Mouse (Mus musculus) intestine, embryonic 14.5 days (tissue): ENCODE measurements around the gene Nxph4. TPM values are rescaled to one million over a fixed set of nuclear protein-coding genes. Genes with fewer than 3 reads are reported as not detected.
A peak's percentile ranks its signal among the peaks of the same experiment; 100 is the strongest.

Experiments used
- ATAC-seq: fragments of 200-750 bp; cut with Nextera tagmentation; replicated peaks from 2 replicates; pipeline ENCODE4 v1.8.0; 2017; ENCODE audit warnings: low read depth, moderate number of reproducible peaks, moderate TSS enrichment, moderate library complexity; ENCODE audit not compliant: low FRiP score, low TSS enrichment
- DNase-seq: peaks from one replicate; pipeline ENCODE4 v3.0.0-alpha.2; 2018; ENCODE audit warnings: low spot score
- H3K27ac ChIP-seq: fragments of 300-500 bp; sonication (generic); 2 replicates; pipeline ENCODE4 v1.5.1; 2014; ENCODE audit warnings: low read depth, mild to moderate bottlenecking, control low read depth
- H3K27me3 ChIP-seq: fragments of 300-500 bp; sonication (generic); replicated peaks from 2 replicates; pipeline ENCODE4 v1.6.1; 2014; ENCODE audit warnings: low read length, control low read depth; ENCODE audit not compliant: control insufficient read depth, insufficient read depth
- H3K36me3 ChIP-seq: fragments of 300-500 bp; sonication (generic); 2 replicates; pipeline ENCODE4 v1.6.1; 2014; ENCODE audit warnings: low read length, control low read depth; ENCODE audit not compliant: control insufficient read depth, insufficient read depth
- H3K4me1 ChIP-seq: fragments of 300-500 bp; sonication (generic); replicated peaks from 2 replicates; pipeline ENCODE4 v1.6.1; 2014; ENCODE audit warnings: low read length, control low read depth, mixed read lengths; ENCODE audit not compliant: control insufficient read depth, insufficient read depth
- H3K4me2 ChIP-seq: fragments of 300-500 bp; sonication (generic); 2 replicates; pipeline ENCODE4 v1.6.1; 2014; ENCODE audit warnings: low read length
- H3K4me3 ChIP-seq: fragments of 300-500 bp; sonication (generic); 2 replicates; pipeline ENCODE4 v1.5.1; 2014; ENCODE audit warnings: low read depth, low read length, control low read depth, mixed read lengths
- H3K9ac ChIP-seq: fragments of 300-500 bp; sonication (generic); 2 replicates; pipeline ENCODE4 v1.6.1; 2014; ENCODE audit warnings: mild to moderate bottlenecking, low read length
- H3K9me3 ChIP-seq: fragments of 300-500 bp; sonication (generic); 2 replicates; pipeline ENCODE4 v1.6.1; 2016; ENCODE audit warnings: low read length, control low read depth; ENCODE audit not compliant: control insufficient read depth
- WGBS: fragments of 180-500 bp; shearing (Covaris S2); extraction: QIAGEN DNeasy Blood & Tissue Kit; methylation state at CpG from one replicate; pipeline ENCODE4 v1.1.7; 2014; 5-methylcytosine and 5-hydroxymethylcytosine counted together
- polyA plus RNA-seq: library from polyadenylated mRNA; unstranded; fragments of >200 nt; fragmentation: Nextera tagmentation; extraction: Ambion mirVana; gene quantifications from 2 replicates; pipeline ENCODE4 v1.2.1, GENCODE M21; 2014

Nxph4 gene
- polyA plus RNA-seq: 4.0 and 5.5 TPM in 2 replicates

- H3K9me3 ChIP-seq: no peaks in the 10 kb centered on the region
- peaks cover 16% of the 10 kb centered on the region for H3K4me1 ChIP-seq
- H3K9ac ChIP-seq: no peak within 1 kb of the TSS
- ATAC-seq (peak; percentile 22; the same call in 1 of the 2 replicates), DNase-seq (no peak)
- peaks cover 8% of the 10 kb centered on the region; the same call in 1 of the 2 replicates for H3K36me3 ChIP-seq
- H3K27me3 ChIP-seq: peaks cover 73% of the 10 kb centered on the region
- WGBS: 1% methylated on average over 54 of the region's 78 CpGs
- H3K27ac ChIP-seq: no peak within 1 kb of the TSS
- peak within 1 kb of the TSS; percentile 42 for H3K4me3 ChIP-seq
- peak within 1 kb of the TSS; percentile 84 for H3K4me2 ChIP-seq
Observed at GRCm38 (mm10) chr10:127534036-127534928, at the start of gene Nxph4. Gene Nxph4, minus strand, starts transcription at chr10:127534559.

GRCm38 (mm10) chr10:127583649-127584048 is 49.3 kb upstream of the Nxph4 start:
- ATAC-seq: no peak; the same call in 1 of the 2 replicates
- H3K27ac ChIP-seq: no peak overlapping the region

GRCm38 (mm10) chr10:127581291-127581690 is 46.9 kb upstream of the Nxph4 start:
- Histone ChIP-seq H3K27me3 (no peaks in the 10 kb centered on the region), H3K4me2 (no peak overlapping the region), H3K27ac (no peak overlapping the region), H3K4me3 (no peak overlapping the region), H3K9me3 (no peaks in the 10 kb centered on the region), H3K4me1 (no peaks in the 10 kb centered on the region), H3K9ac (no peak overlapping the region), H3K36me3 (peaks cover 92% of the 10 kb centered on the region)
- 91% methylated on average over 9 of the region's 9 CpGs for WGBS
- no peak for DNase-seq
- ATAC-seq: no peak

More at GRCm38 (mm10) chr10:127583649-127584048, 49.3 kb upstream of the Nxph4 start:
- no peak for DNase-seq
- Histone ChIP-seq H3K4me3 (no peak overlapping the region), H3K27me3 (no peaks in the 10 kb centered on the region), H3K4me2 (no peak overlapping the region), H3K9me3 (no peaks in the 10 kb centered on the region), H3K9ac (no peak overlapping the region), H3K36me3 (peaks cover 92% of the 10 kb centered on the region), H3K4me1 (no peaks in the 10 kb centered on the region)
- 70% methylated on average over 8 of the region's 8 CpGs for WGBS

GRCm38 (mm10) chr10:127577982-127578381 is 43.6 kb upstream of the Nxph4 start:
- Histone ChIP-seq H3K9me3 (no peaks in the 10 kb centered on the region), H3K27ac (no peak overlapping the region), H3K4me3 (no peak overlapping the region), H3K4me1 (no peaks in the 10 kb centered on the region), H3K36me3 (peaks cover 96% of the 10 kb centered on the region), H3K27me3 (no peaks in the 10 kb centered on the region), H3K9ac (no peak overlapping the region), H3K4me2 (no peak overlapping the region)
- ATAC-seq (no peak), DNase-seq (no peak)
- WGBS: 93% methylated on average over 15 of the region's 15 CpGs

GRCm38 (mm10) chr10:127577156-127577555 is 42.8 kb upstream of the Nxph4 start:
- Histone ChIP-seq H3K9me3 (no peaks in the 10 kb centered on the region), H3K27ac (no peak overlapping the region), H3K4me3 (no peak overlapping the region), H3K9ac (no peak overlapping the region), H3K36me3 (peaks cover 96% of the 10 kb centered on the region), H3K4me2 (no peak overlapping the region), H3K4me1 (no peaks in the 10 kb centered on the region), H3K27me3 (no peaks in the 10 kb centered on the region)
- DNase-seq (no peak), ATAC-seq (no peak)
- WGBS: 79% methylated on average over 9 of the region's 9 CpGs

GRCm38 (mm10) chr10:127576381-127576961 is 42.1 kb upstream of the Nxph4 start:
- H3K27ac ChIP-seq: no peak overlapping the region
- ATAC-seq (0 out of 2 replicates have a peak, but pooled peaks have one; percentile 26), DNase-seq (peak; percentile 77)
- H3K27me3 ChIP-seq: no peaks in the 10 kb centered on the region
- H3K4me2 ChIP-seq: no peak overlapping the region
- 61% methylated on average over 18 of the region's 18 CpGs for WGBS
- peaks cover 95% of the 10 kb centered on the region for H3K36me3 ChIP-seq
- H3K9ac ChIP-seq: no peak overlapping the region
- no peak overlapping the region for H3K4me3 ChIP-seq
- no peaks in the 10 kb centered on the region for H3K4me1 ChIP-seq
- no peaks in the 10 kb centered on the region for H3K9me3 ChIP-seq

GRCm38 (mm10) chr10:127575741-127576140 is 41.4 kb upstream of the Nxph4 start:
- 84% methylated on average over 7 of the region's 7 CpGs for WGBS
- ATAC-seq: no peak
- H3K4me2 ChIP-seq: no peak overlapping the region
- H3K9ac ChIP-seq: no peak overlapping the region
- no peak for DNase-seq
- H3K9me3 ChIP-seq: no peaks in the 10 kb centered on the region
- no peaks in the 10 kb centered on the region for H3K27me3 ChIP-seq
- H3K27ac ChIP-seq: no peak overlapping the region
- H3K4me1 ChIP-seq: no peaks in the 10 kb centered on the region
- no peak overlapping the region for H3K4me3 ChIP-seq
- H3K36me3 ChIP-seq: peaks cover 95% of the 10 kb centered on the region

- Histone ChIP-seq H3K4me2 (no peak overlapping the region), H3K36me3 (peaks cover 85% of the 10 kb centered on the region), H3K4me1 (no peaks in the 10 kb centered on the region), H3K9me3 (no peaks in the 10 kb centered on the region), H3K27me3 (no peaks in the 10 kb centered on the region), H3K9ac (no peak overlapping the region), H3K4me3 (no peak overlapping the region), H3K27ac (no peak overlapping the region)
- ATAC-seq: no peak
- DNase-seq: no peak
- WGBS: 89% methylated on average over 5 of the region's 5 CpGs
Observed at GRCm38 (mm10) chr10:127572281-127572680, 37.9 kb upstream of the Nxph4 start.
